Mouse (Mus musculus) neural tube, embryonic 10.5 days (tissue): ENCODE results near the gene Tspan12.

ENCODE experiments used
- DNase-seq: peaks from one replicate; pipeline ENCODE4 v3.0.0-alpha.2; 2017; ENCODE audit warnings: low spot score; ENCODE audit errors: extremely low spot score

Gene Tspan12

DNA sequence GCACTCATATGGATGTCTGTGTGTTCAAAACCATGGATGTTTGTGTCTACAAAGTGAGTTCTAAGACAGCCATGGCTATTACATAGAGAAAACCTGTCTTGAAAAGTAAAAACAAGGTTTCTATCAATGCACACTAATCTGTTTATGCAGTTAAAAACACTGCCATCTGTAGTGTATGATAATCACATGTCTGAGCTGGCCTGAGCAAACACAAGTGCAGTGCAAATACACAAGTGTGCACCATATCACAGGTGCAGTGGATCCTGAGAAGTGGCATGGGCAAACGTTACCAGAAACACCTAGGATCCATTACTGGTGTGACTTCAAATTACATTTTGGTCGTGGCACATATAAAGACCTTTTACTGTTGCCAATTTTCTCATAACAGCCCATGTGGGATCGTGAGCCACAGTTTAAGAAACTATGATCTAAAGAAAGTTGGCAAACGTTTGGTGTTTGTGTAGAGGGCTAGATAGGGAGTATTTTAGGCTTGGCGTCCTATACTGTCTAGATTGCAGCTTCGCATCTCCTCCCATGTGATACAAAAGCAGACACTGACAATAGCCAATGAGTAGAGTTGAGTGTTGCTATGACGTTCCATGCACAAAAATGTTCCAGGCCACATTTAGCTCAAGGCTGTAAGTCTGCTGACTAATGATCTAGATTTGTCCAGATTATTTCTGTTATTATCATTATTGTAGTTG lies 78.0 kb downstream of the Tspan12 start:
- DNase-seq, result no peak

GRCm38 (mm10) chr6:21769447-21769809 lies 82.9 kb downstream of the Tspan12 start:
- DNase-seq, result no peak

DNA sequence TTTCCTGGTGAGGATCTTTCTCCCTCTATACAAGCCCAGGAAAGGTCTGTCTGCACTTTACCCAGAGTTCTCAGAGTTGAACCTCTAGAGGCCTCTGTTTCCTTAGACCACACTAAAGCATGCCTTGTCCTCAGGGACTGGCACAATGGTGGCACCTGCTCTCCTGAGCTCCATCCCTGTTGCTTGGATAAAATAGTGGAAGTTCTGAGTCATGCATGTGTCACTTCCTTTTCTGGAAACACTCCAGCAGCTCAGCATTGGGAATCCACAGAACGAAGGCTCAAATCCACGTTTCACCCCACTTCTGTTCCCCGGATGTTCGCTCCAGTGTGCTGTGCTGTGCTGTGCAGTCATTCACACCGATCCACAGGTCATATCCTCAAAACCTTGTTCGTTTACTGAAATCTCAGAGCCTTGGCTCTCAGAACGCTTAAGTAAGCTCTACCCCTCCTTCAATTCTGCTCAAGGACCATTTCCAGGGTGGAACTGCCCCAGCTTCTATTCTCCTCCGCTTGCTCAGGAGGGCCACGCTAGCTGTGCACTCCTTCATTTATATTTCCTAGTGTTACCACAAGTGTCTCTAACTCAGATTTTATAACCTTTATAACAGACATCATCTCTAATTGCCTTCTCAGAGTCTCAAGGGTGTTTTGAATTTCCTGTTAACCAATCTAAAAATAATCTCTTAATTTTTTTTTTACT lies 83.4 kb downstream of the Tspan12 start:
- DNase-seq, result no peak

GRCm38 (mm10) chr6:21767787-21768221 lies 84.5 kb downstream of the Tspan12 start:
- DNase-seq, result no peak

- no peak for DNase-seq
Observed at GRCm38 (mm10) chr6:21747536-21747935, 104.8 kb downstream of the Tspan12 start.

GRCm38 (mm10) chr6:21744615-21745266 lies 107.6 kb downstream of the Tspan12 start:
- DNase-seq, result no peak

GRCm38 (mm10) chr6:21740606-21741005 lies 111.7 kb downstream of the Tspan12 start:
- no peak for DNase-seq

- DNase-seq, result no peak
Observed at GRCm38 (mm10) chr6:21722238-21722637, 130.1 kb downstream of the Tspan12 start.
